Mouse (Mus musculus): ENCODE data around the gene Pms2. TPM values are rescaled to one million over a fixed set of nuclear protein-coding genes. Genes with fewer than 3 reads are reported as not detected.

Gene Pms2
- total RNA-seq, 2 experiments from 2014 or later = 7.0 to 7.8 TPM

GRCm38 (mm10) chr5:143931863-143932580 is 22.3 kb downstream of the Pms2 start:
- intact Hi-C loops (cut with DNase I) = no loop called here
- DNase-seq = no peak

GRCm38 (mm10) chr5:143932831-143933230 is 23.1 kb downstream of the Pms2 start, which contains the start of gene Rsph10b:
TSS of gene Rsph10b (plus strand) at chr5:143933035.
- DNase-seq = peak in 1 of 2 experiments; percentile 8
- intact Hi-C loops (cut with DNase I) = no loop called here

DNA sequence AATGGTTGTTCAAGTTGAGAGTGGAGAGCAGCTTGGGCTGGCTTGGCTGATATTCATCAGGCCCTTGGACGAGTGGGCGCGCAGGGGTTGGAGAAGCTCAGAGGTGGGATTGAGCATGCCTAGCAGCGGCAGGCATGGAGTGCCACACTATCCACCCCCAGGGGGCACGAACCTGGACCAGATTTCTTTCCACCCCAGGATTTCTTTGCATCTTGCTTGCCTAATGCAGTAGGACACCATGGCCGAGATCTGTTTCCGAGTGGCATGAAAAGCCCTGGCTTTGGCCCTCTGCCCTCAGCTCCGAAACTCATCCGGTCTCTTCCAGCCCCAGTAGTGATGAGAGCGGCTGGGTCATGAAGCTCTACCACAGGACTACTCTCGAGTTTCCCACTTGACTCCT is 23.6 kb downstream of the Pms2 start:
- intact Hi-C loops (cut with DNase I) = no loop called here
- no peak for DNase-seq

DNA sequence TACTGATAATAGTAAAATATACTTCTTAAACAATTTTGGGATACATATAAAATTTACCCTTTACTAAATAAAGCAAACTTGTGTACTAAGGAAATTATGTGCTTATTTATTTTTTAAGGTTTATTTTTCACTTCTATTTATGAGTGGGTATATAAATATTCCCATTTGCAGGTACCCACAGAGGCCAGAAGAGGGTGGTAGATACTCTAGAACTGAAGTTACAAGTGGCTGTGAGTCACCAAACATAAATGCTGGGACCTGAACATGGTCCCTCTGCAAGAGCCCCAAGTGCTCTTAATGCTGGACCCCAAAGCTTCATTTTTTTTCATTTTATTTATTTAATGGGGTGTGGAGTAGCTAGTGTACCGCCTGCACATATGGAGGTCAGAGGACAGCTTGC is 24.1 kb downstream of the Pms2 start:
- intact Hi-C loops (cut with DNase I) = no loop called here
- no peak for DNase-seq

GRCm38 (mm10) chr5:143936156-143936555 is 26.4 kb downstream of the Pms2 start:
- no peak for DNase-seq
- intact Hi-C loops (cut with DNase I) = no loop called here

- DNase-seq = no peak
- intact Hi-C loops (cut with DNase I) = no loop called here
These were observed 31.8 kb downstream of the Pms2 start for GRCm38 (mm10) chr5:143941588-143941987.

- DNase-seq = no peak
- intact Hi-C loops (cut with DNase I) = no loop called here
These were observed 33.7 kb downstream of the Pms2 start for GRCm38 (mm10) chr5:143943231-143944125.

GRCm38 (mm10) chr5:143948361-143948760 is 38.6 kb downstream of the Pms2 start:
- intact Hi-C loops (cut with DNase I) = no loop called here
- DNase-seq = no peak

- intact Hi-C loops (cut with DNase I) = no loop called here
- no peak for DNase-seq
These were observed 40.3 kb downstream of the Pms2 start for GRCm38 (mm10) chr5:143950016-143950415.

DNA sequence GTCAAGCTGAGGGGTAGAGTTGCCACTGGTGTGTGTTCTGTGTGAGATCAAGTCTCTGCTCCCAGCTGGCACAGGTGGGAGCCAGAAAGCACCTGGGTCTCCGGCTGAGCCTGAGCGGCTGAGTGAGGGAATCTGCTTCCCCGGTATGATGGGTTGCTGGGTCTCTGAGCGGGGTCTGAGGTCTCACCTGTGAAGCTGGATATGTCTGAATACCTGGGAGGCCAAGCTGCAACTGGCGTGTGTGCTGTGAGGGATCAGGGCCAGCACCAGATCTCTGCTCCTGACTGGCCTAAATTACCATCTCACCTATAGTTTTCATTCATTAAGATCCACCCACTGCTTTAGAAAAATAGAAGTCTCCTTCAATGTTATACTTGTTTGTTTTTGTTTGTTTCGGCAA is 47.3 kb downstream of the Pms2 start:
- intact Hi-C loops (cut with DNase I) = no loop called here
- DNase-seq = no peak

DNA sequence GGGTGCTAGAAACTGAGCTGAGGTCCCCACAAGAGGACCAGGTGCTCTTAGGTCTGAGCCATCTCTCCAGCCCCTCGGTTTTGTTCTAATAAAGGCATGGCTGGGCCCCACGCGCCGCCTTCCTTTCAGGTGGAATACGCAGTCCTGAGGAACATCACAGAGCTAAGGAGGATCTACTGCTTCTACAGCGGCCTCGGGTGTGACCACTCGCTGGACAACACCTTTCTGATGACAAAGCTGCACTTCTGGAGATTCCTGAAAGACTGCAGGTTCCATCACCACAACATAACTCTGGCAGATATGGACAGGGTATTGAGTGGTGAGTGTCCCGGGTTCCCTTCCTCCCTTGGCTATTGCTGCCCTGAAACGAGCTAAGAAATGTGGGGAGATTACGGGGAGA is 49.8 kb downstream of the Pms2 start:
- DNase-seq = no peak
- intact Hi-C loops (cut with DNase I) = no loop called here

GRCm38 (mm10) chr5:143961176-143961575 is 51.4 kb downstream of the Pms2 start:
- intact Hi-C loops (cut with DNase I) = no loop called here
- DNase-seq = no peak

GRCm38 (mm10) chr5:143965586-143966345 is 56.0 kb downstream of the Pms2 start:
- intact Hi-C loops (cut with DNase I) = no loop called here
- no peak for DNase-seq

DNA sequence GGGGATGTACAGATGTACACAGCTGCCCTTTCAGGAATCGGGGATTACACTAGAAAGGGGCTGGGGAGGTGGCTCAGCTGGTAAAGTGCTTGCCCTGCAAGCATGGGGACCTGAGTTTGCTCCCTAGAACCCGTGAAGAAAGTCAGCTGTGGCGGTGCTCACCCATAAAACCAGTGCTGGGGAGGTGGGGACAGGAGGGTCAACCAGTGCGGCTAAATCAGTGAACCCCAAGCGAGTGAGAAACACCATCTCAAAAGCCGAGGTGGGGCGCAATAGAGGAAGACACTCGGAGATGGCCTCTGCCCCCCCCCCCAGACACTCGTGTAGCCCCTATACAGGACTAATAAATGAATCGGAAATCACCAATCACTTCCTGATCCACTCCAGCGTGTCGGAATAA is 56.9 kb downstream of the Pms2 start:
- intact Hi-C loops (cut with DNase I) = no loop called here
- no peak for DNase-seq

- intact Hi-C loops (cut with DNase I) = no loop called here
- no peak for DNase-seq
These were observed 62.9 kb downstream of the Pms2 start for GRCm38 (mm10) chr5:143972628-143973027.

DNA sequence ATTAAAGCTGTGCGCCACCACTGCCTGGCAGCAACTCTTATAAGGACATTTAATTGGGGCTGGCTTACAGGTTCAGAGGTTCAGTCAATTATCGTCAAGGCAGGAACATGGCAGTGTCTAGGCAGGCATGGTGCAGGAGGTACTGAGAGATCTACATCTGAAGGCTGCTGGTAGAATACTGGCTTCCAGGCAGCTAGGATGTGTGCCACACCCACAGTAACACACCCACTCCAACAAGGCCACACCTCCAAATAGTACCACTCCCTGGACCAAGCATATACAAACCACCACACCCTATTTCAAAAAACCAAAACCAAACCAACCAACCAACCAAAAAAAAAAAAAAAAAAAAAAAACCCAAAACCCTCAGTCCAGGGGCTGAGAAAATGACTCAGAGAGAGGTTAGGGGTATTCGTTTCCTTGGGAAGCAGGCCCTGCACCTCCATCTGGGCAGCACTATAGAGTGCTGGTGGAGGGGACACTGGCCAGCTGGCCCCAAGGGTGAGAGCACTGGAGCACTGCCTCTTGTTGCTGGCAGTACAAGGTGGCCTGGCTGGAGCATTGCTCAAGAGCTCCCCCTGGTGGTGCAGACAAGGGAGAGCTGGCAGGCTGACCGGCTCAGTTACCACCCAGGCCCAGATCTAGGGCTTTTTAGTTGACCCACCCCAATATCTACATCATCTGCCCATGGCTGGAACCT is 65.3 kb downstream of the Pms2 start:
- intact Hi-C loops (cut with DNase I) = no loop called here
- DNase-seq = peak; percentile 59 to 68

GRCm38 (mm10) chr5:143975631-143975933 is 65.8 kb downstream of the Pms2 start:
- intact Hi-C loops (cut with DNase I) = no loop called here
- DNase-seq = no peak

- intact Hi-C loops (cut with DNase I) = no loop called here
These were observed 66.5 kb downstream of the Pms2 start for GRCm38 (mm10) chr5:143976232-143976631.

GRCm38 (mm10) chr5:143976726-143977431 is 67.1 kb downstream of the Pms2 start:
- DNase-seq = no peak
- intact Hi-C loops (cut with DNase I) = no loop called here

More at GRCm38 (mm10) chr5:143976232-143976631, 66.5 kb downstream of the Pms2 start:
- no peak for DNase-seq

GRCm38 (mm10) chr5:143980858-143981257 is 71.1 kb downstream of the Pms2 start:
- no peak for DNase-seq
- intact Hi-C loops (cut with DNase I) = no loop called here
